ENCODE assay signal across 8 mouse cellular contexts in genomic region chr13:111996910-111997309, GRCm38 (mm10).
DNase-seq lines count a peak whose midpoint lies in the region; ATAC-seq and TF ChIP-seq lines count a peak whose summit lies in the region.

No protein-coding gene starts in this region.

- 69% methylated on average over 11 of the region's 11 CpGs for WGBS in stomach, embryonic 16.5 days
- 56% methylated on average over 11 of the region's 11 CpGs for WGBS in stomach, postnatal 0 days
- WGBS in hindbrain, postnatal 0 days: 26% methylated on average over 11 of the region's 11 CpGs
- 76% methylated on average over 11 of the region's 11 CpGs for WGBS in embryonic facial prominence, embryonic 10.5 days

- TF ChIP-seq CTCF in stomach, postnatal 0 days (IDR thresholded peaks at IDR 0.05; ENCODE audit: low read depth): no peak
- TF ChIP-seq CTCF in hindbrain, postnatal 0 days (IDR thresholded peaks at IDR 0.05; ENCODE audit: low read depth): no peak

- H3K4me3 ChIP-seq in stomach, embryonic 16.5 days (replicated peaks; ENCODE audit: low read length): no peak overlapping the region
- H3K4me3 ChIP-seq in stomach, postnatal 0 days (ENCODE audit: low read depth, low read length): no peak overlapping the region
- H3K4me3 ChIP-seq in hindbrain, postnatal 0 days (ENCODE audit: low read length): no peak overlapping the region
- no peak overlapping the region for H3K4me3 ChIP-seq in embryonic facial prominence, embryonic 10.5 days

- no peak for TF ChIP-seq EP300 in stomach, postnatal 0 days (optimal IDR thresholded peaks at IDR 0.05)

- no peak overlapping the region for H3K4me2 ChIP-seq in stomach, embryonic 16.5 days (ENCODE audit: low read depth, low read length)
- no peak overlapping the region for H3K4me2 ChIP-seq in stomach, postnatal 0 days (replicated peaks; ENCODE audit: low read depth)
- H3K4me2 ChIP-seq in hindbrain, postnatal 0 days (ENCODE audit: low read depth, low read length): no peak overlapping the region

- H3K9me3 ChIP-seq in stomach, embryonic 16.5 days (replicated peaks; ENCODE audit: control insufficient read depth, low read length): no peaks in the 10 kb centered on the region
- no peaks in the 10 kb centered on the region for H3K9me3 ChIP-seq in stomach, postnatal 0 days (ENCODE audit: control insufficient read depth, low read length)
- no peaks in the 10 kb centered on the region for H3K9me3 ChIP-seq in hindbrain, postnatal 0 days (ENCODE audit: low read length)
- no peaks in the 10 kb centered on the region for H3K9me3 ChIP-seq in embryonic facial prominence, embryonic 10.5 days

- H3K4me1 ChIP-seq in stomach, embryonic 16.5 days (ENCODE audit: control insufficient read depth, insufficient read depth, low read length): peaks cover 7% of the 10 kb centered on the region; the same call in 1 of the 2 replicates
- H3K4me1 ChIP-seq in stomach, postnatal 0 days (replicated peaks; ENCODE audit: control insufficient read depth, insufficient read depth): no peaks in the 10 kb centered on the region
- peaks cover 22% of the 10 kb centered on the region for H3K4me1 ChIP-seq in hindbrain, postnatal 0 days (ENCODE audit: insufficient read depth, low read length)
- peaks cover 28% of the 10 kb centered on the region for H3K4me1 ChIP-seq in embryonic facial prominence, embryonic 10.5 days

- no peak overlapping the region for H3K27ac ChIP-seq in stomach, embryonic 16.5 days (ENCODE audit: low read length)
- H3K27ac ChIP-seq in stomach, postnatal 0 days (replicated peaks): no peak overlapping the region
- peak overlapping the region; percentile 22; the same call in 1 of the 2 replicates for H3K27ac ChIP-seq in hindbrain, postnatal 0 days
- no peak overlapping the region for H3K27ac ChIP-seq in embryonic facial prominence, embryonic 10.5 days (replicated peaks)

- H3K9ac ChIP-seq in stomach, embryonic 16.5 days (ENCODE audit: low read length): no peak overlapping the region
- no peak overlapping the region for H3K9ac ChIP-seq in stomach, postnatal 0 days (ENCODE audit: low read length)
- no peak overlapping the region for H3K9ac ChIP-seq in hindbrain, postnatal 0 days (replicated peaks; ENCODE audit: low read length)

- no peaks in the 10 kb centered on the region for H3K36me3 ChIP-seq in stomach, embryonic 16.5 days (ENCODE audit: control insufficient read depth, insufficient read depth, low read length)
- H3K36me3 ChIP-seq in stomach, postnatal 0 days (ENCODE audit: control insufficient read depth, insufficient read depth, low read length): no peaks in the 10 kb centered on the region
- no peaks in the 10 kb centered on the region for H3K36me3 ChIP-seq in hindbrain, postnatal 0 days (ENCODE audit: insufficient read depth, low read length)
- H3K36me3 ChIP-seq in embryonic facial prominence, embryonic 10.5 days (replicated peaks): no peaks in the 10 kb centered on the region

- peak; percentile 57 to 73 for DNase-seq in adrenal gland, adult (ENCODE audit: inconsistent age in 2 of 2, low spot score in 1 of 2)
- DNase-seq in adrenal gland, adult 8-10 months: no peak
- DNase-seq in stomach, postnatal 0 days (ENCODE audit: low spot score): no peak
- DNase-seq in hindbrain, postnatal 0 days (ENCODE audit: low spot score): peak; percentile 85
- peak; percentile 59 for DNase-seq in lung, postnatal 14 days
- no peak for DNase-seq in embryonic facial prominence, embryonic 10.5 days (ENCODE audit: low spot score)

- H3K27me3 ChIP-seq in stomach, embryonic 16.5 days (ENCODE audit: control insufficient read depth, insufficient read depth, low read length): no peaks in the 10 kb centered on the region
- H3K27me3 ChIP-seq in stomach, postnatal 0 days (ENCODE audit: control insufficient read depth, insufficient read depth, low read length): no peaks in the 10 kb centered on the region
- H3K27me3 ChIP-seq in hindbrain, postnatal 0 days (ENCODE audit: insufficient read depth, low read length): no peaks in the 10 kb centered on the region
- H3K27me3 ChIP-seq in embryonic facial prominence, embryonic 10.5 days (replicated peaks; ENCODE audit: low read depth, poor library complexity, severe bottlenecking): peaks cover 42% of the 10 kb centered on the region; the same call in 1 of the 2 replicates

- peak; percentile 34; the same call in 1 of the 2 replicates for ATAC-seq in stomach, embryonic 16.5 days (ENCODE audit: insufficient read depth, low FRiP score)
- no peak for ATAC-seq in stomach, postnatal 0 days (ENCODE audit: low FRiP score, low TSS enrichment)
- ATAC-seq in hindbrain, postnatal 0 days: peak; percentile 83
- ATAC-seq in megakaryocyte progenitor cell, adult 5-6 weeks (replicated peaks; ENCODE audit: poor library complexity): no peak

Comparison
In these comparisons a context has a peak if more than half of its experiments do, and no peak if none do; other contexts are left out.
1. DNase-seq: peak in adrenal gland, adult (2 of 2), hindbrain, postnatal 0 days (single experiment) and lung, postnatal 14 days (single experiment); none in adrenal gland, adult 8-10 months (single experiment), stomach, postnatal 0 days (single experiment) and embryonic facial prominence, embryonic 10.5 days (single experiment).
2. ATAC-seq: peak in stomach, embryonic 16.5 days (single experiment) and hindbrain, postnatal 0 days (single experiment); none in stomach, postnatal 0 days (single experiment) and megakaryocyte progenitor cell, adult 5-6 weeks (single experiment).